Mouse (Mus musculus): ENCODE data around the gene Lrrc55.
A peak's percentile ranks its signal among the peaks of the same experiment; 100 is the strongest.

Gene Lrrc55

GRCm38 (mm10) chr2:85167624-85168023 lies 29.4 kb downstream of the Lrrc55 start:
- DNase-seq, result no peak

GRCm38 (mm10) chr2:85163311-85164047 lies 33.5 kb downstream of the Lrrc55 start:
- DNase-seq, result peak; percentile 15

- no peak for DNase-seq
Observed at GRCm38 (mm10) chr2:85161638-85162093, 35.3 kb downstream of the Lrrc55 start.

GRCm38 (mm10) chr2:85160901-85161637 lies 35.9 kb downstream of the Lrrc55 start:
- no peak for DNase-seq

- no peak for DNase-seq
Observed at GRCm38 (mm10) chr2:85157382-85157781, 39.6 kb downstream of the Lrrc55 start.

- DNase-seq, result no peak
Observed at GRCm38 (mm10) chr2:85156136-85156535, 40.9 kb downstream of the Lrrc55 start.

- no peak for DNase-seq
Observed at GRCm38 (mm10) chr2:85155334-85155733, 41.7 kb downstream of the Lrrc55 start.

GRCm38 (mm10) chr2:85151233-85151632 lies 45.8 kb downstream of the Lrrc55 start:
- no peak for DNase-seq

- no peak for DNase-seq
Observed at GRCm38 (mm10) chr2:85150373-85150772, 46.6 kb downstream of the Lrrc55 start.

GRCm38 (mm10) chr2:85147481-85147880 lies 49.5 kb downstream of the Lrrc55 start:
- no peak for DNase-seq

- no peak for DNase-seq
Observed at GRCm38 (mm10) chr2:85145346-85145745, 51.7 kb downstream of the Lrrc55 start.

GRCm38 (mm10) chr2:85144908-85145307 lies 52.1 kb downstream of the Lrrc55 start:
- DNase-seq, result no peak

GRCm38 (mm10) chr2:85140833-85141232 lies 56.2 kb downstream of the Lrrc55 start:
- no peak for DNase-seq

GRCm38 (mm10) chr2:85139846-85140245 lies 57.2 kb downstream of the Lrrc55 start:
- no peak for DNase-seq

- peak; percentile 38 for DNase-seq
Observed at GRCm38 (mm10) chr2:85139393-85139792, 57.6 kb downstream of the Lrrc55 start.

GRCm38 (mm10) chr2:85138143-85138542 lies 58.9 kb downstream of the Lrrc55 start:
- no peak for DNase-seq

- no peak for DNase-seq
Observed at GRCm38 (mm10) chr2:85137601-85138140, 59.3 kb downstream of the Lrrc55 start.

GRCm38 (mm10) chr2:85136831-85137520 lies 60.0 kb downstream of the Lrrc55 start:
- DNase-seq, result no peak

GRCm38 (mm10) chr2:85136089-85136488 lies 60.9 kb downstream of the Lrrc55 start, which contains the start of gene Aplnr:
TSS of gene Aplnr (plus strand) at chr2:85136225.
- DNase-seq, result peak; percentile 60

GRCm38 (mm10) chr2:85135099-85135498 lies 61.9 kb downstream of the Lrrc55 start:
- no peak for DNase-seq

- DNase-seq, result no peak
Observed at GRCm38 (mm10) chr2:85132204-85132603, 64.8 kb downstream of the Lrrc55 start.

- no peak for DNase-seq
Observed at GRCm38 (mm10) chr2:85131724-85132123, 65.3 kb downstream of the Lrrc55 start.

- DNase-seq, result no peak
Observed at GRCm38 (mm10) chr2:85131226-85131625, 65.8 kb downstream of the Lrrc55 start.

Data from lung, postnatal 14 days (tissue).